Mouse (Mus musculus) midbrain, embryonic 10.5 days (tissue): ENCODE results near the gene Dnah11. TPM values are rescaled to one million over a fixed set of nuclear protein-coding genes. Genes with fewer than 3 reads are reported as not detected.

ENCODE experiments used
- DNase-seq: peaks from one replicate; pipeline ENCODE4 v3.0.0-alpha.2; 2017; ENCODE audit warnings: low spot score
- H3K27ac ChIP-seq: fragments of 300-500 bp; sonication (generic); replicated peaks from 2 replicates; pipeline ENCODE4 v1.5.1; 2016; ENCODE audit warnings: mild to moderate bottlenecking
- H3K27me3 ChIP-seq: fragments of 300-500 bp; sonication (generic); 2 replicates; pipeline ENCODE4 v1.6.1; 2016; ENCODE audit warnings: low read depth, mild to moderate bottlenecking; ENCODE audit not compliant: poor library complexity, severe bottlenecking
- H3K36me3 ChIP-seq: fragments of 300-500 bp; sonication (generic); 2 replicates; pipeline ENCODE4 v1.6.1; 2016; ENCODE audit warnings: mild to moderate bottlenecking, moderate library complexity
- H3K4me1 ChIP-seq: fragments of 300-500 bp; sonication (generic); 2 replicates; pipeline ENCODE4 v1.6.1; 2016
- H3K4me3 ChIP-seq: fragments of 300-500 bp; sonication (generic); 2 replicates; pipeline ENCODE4 v1.5.1; 2016; ENCODE audit warnings: mild to moderate bottlenecking, moderate library complexity
- H3K9me3 ChIP-seq: fragments of 300-500 bp; sonication (generic); replicated peaks from 2 replicates; pipeline ENCODE4 v1.6.1; 2016; ENCODE audit warnings: mild to moderate bottlenecking
- WGBS: fragments of 180-500 bp; shearing (Covaris S2); methylation state at CpG from one replicate; pipeline ENCODE4 v1.1.7; 2016; 5-methylcytosine and 5-hydroxymethylcytosine counted together
- polyA plus RNA-seq: library from polyadenylated mRNA; unstranded; fragments of >200 nt; fragmentation: Nextera tagmentation; extraction: Ambion mirVana; gene quantifications from 2 replicates; pipeline ENCODE4 v1.2.1, GENCODE M21; 2016

Dnah11 gene
- polyA plus RNA-seq, 1 experiment from 2014 or later: 0.26 TPM

GRCm38 (mm10) chr12:117867708-117868564 lies 330.9 kb downstream of the Dnah11 start:
- H3K27me3 ChIP-seq: no peaks in the 10 kb centered on the region
- H3K9me3 ChIP-seq: peaks cover 16% of the 10 kb centered on the region
- H3K27ac ChIP-seq: no peak overlapping the region
- peaks cover 86% of the 10 kb centered on the region for H3K36me3 ChIP-seq
- DNase-seq: no peak
- 94% methylated on average over 4 of the region's 4 CpGs for WGBS
- H3K4me3 ChIP-seq: no peak overlapping the region
- H3K4me1 ChIP-seq: no peaks in the 10 kb centered on the region

- peaks cover under 1% of the 10 kb centered on the region; the same call in 1 of the 2 replicates for H3K9me3 ChIP-seq
- no peaks in the 10 kb centered on the region for H3K4me1 ChIP-seq
- H3K36me3 ChIP-seq: peaks cover 38% of the 10 kb centered on the region
- 89% methylated on average over 5 of the region's 5 CpGs for WGBS
- no peaks in the 10 kb centered on the region for H3K27me3 ChIP-seq
- H3K27ac ChIP-seq: no peak overlapping the region
- DNase-seq: no peak
- H3K4me3 ChIP-seq: no peak overlapping the region
These were observed 336.2 kb downstream of the Dnah11 start for GRCm38 (mm10) chr12:117862655-117863054.

- Histone ChIP-seq H3K9me3 (no peaks in the 10 kb centered on the region), H3K4me3 (no peak overlapping the region), H3K36me3 (peaks cover 24% of the 10 kb centered on the region), H3K27ac (no peak overlapping the region), H3K27me3 (no peaks in the 10 kb centered on the region), H3K4me1 (no peaks in the 10 kb centered on the region)
- DNase-seq: no peak
- WGBS: 79% methylated on average over 3 of the region's 3 CpGs
These were observed 337.6 kb downstream of the Dnah11 start for GRCm38 (mm10) chr12:117861249-117861648.

GRCm38 (mm10) chr12:117860840-117861239 lies 338.0 kb downstream of the Dnah11 start:
- H3K27me3 ChIP-seq: no peaks in the 10 kb centered on the region
- no peak for DNase-seq
- no peaks in the 10 kb centered on the region for H3K9me3 ChIP-seq
- no peak overlapping the region for H3K27ac ChIP-seq
- 81% methylated on average over 7 of the region's 7 CpGs for WGBS
- no peaks in the 10 kb centered on the region for H3K4me1 ChIP-seq
- no peak overlapping the region for H3K4me3 ChIP-seq
- peaks cover 20% of the 10 kb centered on the region for H3K36me3 ChIP-seq

- no peaks in the 10 kb centered on the region for H3K27me3 ChIP-seq
- H3K36me3 ChIP-seq: peaks cover 4% of the 10 kb centered on the region
- no peaks in the 10 kb centered on the region for H3K4me1 ChIP-seq
- DNase-seq: no peak
- H3K9me3 ChIP-seq: no peaks in the 10 kb centered on the region
- no peak overlapping the region for H3K27ac ChIP-seq
- WGBS: 94% methylated on average over 6 of the region's 6 CpGs
- no peak overlapping the region for H3K4me3 ChIP-seq
These were observed 341.0 kb downstream of the Dnah11 start for GRCm38 (mm10) chr12:117857884-117858283.

- Histone ChIP-seq H3K27me3 (no peaks in the 10 kb centered on the region), H3K4me1 (no peaks in the 10 kb centered on the region), H3K27ac (no peak overlapping the region), H3K36me3 (peaks cover 4% of the 10 kb centered on the region), H3K9me3 (no peaks in the 10 kb centered on the region), H3K4me3 (no peak overlapping the region)
- 86% methylated on average over 9 of the region's 9 CpGs for WGBS
- no peak for DNase-seq
These were observed 341.8 kb downstream of the Dnah11 start for GRCm38 (mm10) chr12:117857023-117857422.

GRCm38 (mm10) chr12:117853316-117853715 lies 345.5 kb downstream of the Dnah11 start:
- DNase-seq: peak; percentile 56
- WGBS: 34% methylated on average over 6 of the region's 6 CpGs
- H3K4me3 ChIP-seq: no peak overlapping the region
- no peaks in the 10 kb centered on the region for H3K36me3 ChIP-seq
- no peak overlapping the region for H3K27ac ChIP-seq
- peaks cover 12% of the 10 kb centered on the region for H3K4me1 ChIP-seq
- no peaks in the 10 kb centered on the region for H3K27me3 ChIP-seq
- no peaks in the 10 kb centered on the region for H3K9me3 ChIP-seq

- Histone ChIP-seq H3K9me3 (no peaks in the 10 kb centered on the region), H3K27me3 (no peaks in the 10 kb centered on the region), H3K4me3 (no peak overlapping the region), H3K4me1 (peaks cover 18% of the 10 kb centered on the region), H3K27ac (no peak overlapping the region), H3K36me3 (no peaks in the 10 kb centered on the region)
- DNase-seq: peak; percentile 19
- 36% methylated on average over 10 of the region's 10 CpGs for WGBS
These were observed 348.4 kb downstream of the Dnah11 start for GRCm38 (mm10) chr12:117850472-117850871.

GRCm38 (mm10) chr12:117848621-117849020 lies 350.2 kb downstream of the Dnah11 start:
- no peaks in the 10 kb centered on the region for H3K27me3 ChIP-seq
- H3K4me3 ChIP-seq: no peak overlapping the region
- DNase-seq: no peak
- H3K27ac ChIP-seq: no peak overlapping the region
- H3K9me3 ChIP-seq: no peaks in the 10 kb centered on the region
- H3K36me3 ChIP-seq: no peaks in the 10 kb centered on the region
- peaks cover 34% of the 10 kb centered on the region for H3K4me1 ChIP-seq
- 91% methylated on average over 6 of the region's 6 CpGs for WGBS

GRCm38 (mm10) chr12:117844917-117845316 lies 353.9 kb downstream of the Dnah11 start:
- peak overlapping the region; percentile 84 for H3K4me3 ChIP-seq
- no peak overlapping the region for H3K27ac ChIP-seq
- peaks cover 17% of the 10 kb centered on the region for H3K27me3 ChIP-seq
- H3K4me1 ChIP-seq: peaks cover 35% of the 10 kb centered on the region
- 36% methylated on average over 2 of the region's 2 CpGs for WGBS
- no peak for DNase-seq
- H3K9me3 ChIP-seq: no peaks in the 10 kb centered on the region
- no peaks in the 10 kb centered on the region for H3K36me3 ChIP-seq

GRCm38 (mm10) chr12:117844075-117844408 lies 354.8 kb downstream of the Dnah11 start:
- Histone ChIP-seq H3K36me3 (no peaks in the 10 kb centered on the region), H3K27me3 (peaks cover 17% of the 10 kb centered on the region), H3K9me3 (no peaks in the 10 kb centered on the region), H3K27ac (peak overlapping the region; percentile 99), H3K4me3 (peak overlapping the region; percentile 84), H3K4me1 (peaks cover 32% of the 10 kb centered on the region)
- DNase-seq: no peak
- WGBS: under 1% methylated on average over 15 of the region's 15 CpGs

GRCm38 (mm10) chr12:117843302-117844074 lies 355.4 kb downstream of the Dnah11 start:
- peak; percentile 81 for DNase-seq
- Histone ChIP-seq H3K27ac (peak overlapping the region; percentile 99), H3K4me1 (peaks cover 32% of the 10 kb centered on the region), H3K9me3 (no peaks in the 10 kb centered on the region), H3K27me3 (peaks cover 17% of the 10 kb centered on the region), H3K4me3 (peak overlapping the region; percentile 84), H3K36me3 (no peaks in the 10 kb centered on the region)
- under 1% methylated on average over 75 of the region's 75 CpGs for WGBS

GRCm38 (mm10) chr12:117842676-117843075 lies 356.2 kb downstream of the Dnah11 start:
- H3K4me3 ChIP-seq: peak overlapping the region; percentile 84; the same call in 1 of the 2 replicates
- no peak for DNase-seq
- H3K4me1 ChIP-seq: peaks cover 32% of the 10 kb centered on the region
- H3K36me3 ChIP-seq: no peaks in the 10 kb centered on the region
- H3K9me3 ChIP-seq: no peaks in the 10 kb centered on the region
- 86% methylated on average over 1 of the region's 1 CpGs for WGBS
- H3K27me3 ChIP-seq: peaks cover 17% of the 10 kb centered on the region
- no peak overlapping the region for H3K27ac ChIP-seq
